Mouse (Mus musculus) lung, embryonic 14.5 days (tissue): Measurements from ENCODE around the gene Tmem263. TPM values are rescaled to one million over a fixed set of nuclear protein-coding genes. Genes with fewer than 3 reads are reported as not detected.
A peak's percentile ranks its signal among the peaks of the same experiment; 100 is the strongest.

ENCODE experiments used
- ATAC-seq: fragments of 200-750 bp; cut with Nextera tagmentation; 2 replicates; pipeline ENCODE4 v1.8.0; 2017; ENCODE audit warnings: mild to moderate bottlenecking, moderate TSS enrichment, moderate library complexity; ENCODE audit not compliant: insufficient read depth
- DNase-seq: peaks from one replicate; pipeline ENCODE4 v3.0.0-alpha.2; 2015
- H3K27ac ChIP-seq: fragments of 300-500 bp; sonication (generic); 2 replicates; pipeline ENCODE4 v1.5.1; 2014; ENCODE audit warnings: low read depth, mild to moderate bottlenecking, moderate library complexity
- H3K27me3 ChIP-seq: fragments of 300-500 bp; sonication (generic); 2 replicates; pipeline ENCODE4 v1.6.1; 2014; ENCODE audit warnings: low read length, control low read depth; ENCODE audit not compliant: insufficient read depth
- H3K36me3 ChIP-seq: fragments of 300-500 bp; sonication (generic); 2 replicates; pipeline ENCODE4 v1.6.1; 2014; ENCODE audit warnings: control low read depth; ENCODE audit not compliant: insufficient read depth
- H3K4me1 ChIP-seq: fragments of 300-500 bp; sonication (generic); 2 replicates; pipeline ENCODE4 v1.6.1; 2014; ENCODE audit warnings: antibody characterized with exemption, control low read depth; ENCODE audit not compliant: insufficient read depth
- H3K4me2 ChIP-seq: fragments of 300-500 bp; sonication (generic); 2 replicates; pipeline ENCODE4 v1.6.1; 2014; ENCODE audit warnings: mild to moderate bottlenecking
- H3K4me3 ChIP-seq: fragments of 300-500 bp; sonication (generic); 2 replicates; pipeline ENCODE4 v1.5.1; 2014; ENCODE audit warnings: low read depth, low read length
- H3K9ac ChIP-seq: fragments of 300-500 bp; sonication (generic); 2 replicates; pipeline ENCODE4 v1.6.1; 2014
- H3K9me3 ChIP-seq: fragments of 300-500 bp; sonication (generic); 2 replicates; pipeline ENCODE4 v1.6.1; 2016; ENCODE audit warnings: low read depth, low read length, control low read depth
- CTCF ChIP-seq: IDR thresholded peaks from 2 replicates; pipeline ENCODE4 v1.5.1; 2016; ENCODE audit warnings: antibody characterized with exemption, low read depth
- WGBS: fragments of 180-500 bp; shearing (Covaris S2); extraction: QIAGEN DNeasy Blood & Tissue Kit; methylation state at CpG from one replicate; pipeline ENCODE4 v1.1.7; 2014; 5-methylcytosine and 5-hydroxymethylcytosine counted together
- polyA plus RNA-seq: library from polyadenylated mRNA; unstranded; fragments of >200 nt; fragmentation: Nextera tagmentation; extraction: Ambion mirVana; gene quantifications from 2 replicates; pipeline ENCODE4 v1.2.1, GENCODE M21; 2014

Tmem263 gene
- polyA plus RNA-seq, 1 experiment from 2014 or later = 72.4 TPM

- Histone ChIP-seq H3K9me3 (no peaks in the 10 kb centered on the region), H3K4me1 (no peaks in the 10 kb centered on the region), H3K4me3 (no peak overlapping the region), H3K27me3 (no peaks in the 10 kb centered on the region), H3K9ac (no peak overlapping the region), H3K36me3 (peaks cover 10% of the 10 kb centered on the region; the same call in 1 of the 2 replicates), H3K4me2 (no peak overlapping the region), H3K27ac (no peak overlapping the region)
- 4% methylated on average over 2 of the region's 2 CpGs for WGBS
- no peak for ATAC-seq
- peak; percentile 80 for TF ChIP-seq CTCF
- DNase-seq = peak; percentile 86
Measured at GRCm38 (mm10) chr10:85154195-85154594, 51.8 kb downstream of the Tmem263 start.

- Histone ChIP-seq H3K27me3 (no peaks in the 10 kb centered on the region), H3K9ac (no peak overlapping the region), H3K27ac (no peak overlapping the region), H3K4me1 (peaks cover 3% of the 10 kb centered on the region; the same call in 1 of the 2 replicates), H3K4me3 (no peak overlapping the region), H3K9me3 (no peaks in the 10 kb centered on the region), H3K4me2 (no peak overlapping the region), H3K36me3 (no peaks in the 10 kb centered on the region)
- no peak for ATAC-seq
- WGBS = 82% methylated on average over 7 of the region's 7 CpGs
- no peak for DNase-seq
- TF ChIP-seq CTCF = no peak
Measured at GRCm38 (mm10) chr10:85157451-85157850, 55.0 kb downstream of the Tmem263 start.

- DNase-seq = no peak
- H3K36me3 ChIP-seq = no peaks in the 10 kb centered on the region
- WGBS = 64% methylated on average over 1 of the region's 1 CpGs
- TF ChIP-seq CTCF = no peak
- ATAC-seq = no peak
- H3K9me3 ChIP-seq = no peaks in the 10 kb centered on the region
- H3K4me2 ChIP-seq = no peak overlapping the region
- H3K4me3 ChIP-seq = no peak overlapping the region
- no peaks in the 10 kb centered on the region for H3K27me3 ChIP-seq
- peaks cover 3% of the 10 kb centered on the region; the same call in 1 of the 2 replicates for H3K4me1 ChIP-seq
- H3K27ac ChIP-seq = no peak overlapping the region
- H3K9ac ChIP-seq = no peak overlapping the region
Measured at GRCm38 (mm10) chr10:85159989-85160619, 57.7 kb downstream of the Tmem263 start.

DNA sequence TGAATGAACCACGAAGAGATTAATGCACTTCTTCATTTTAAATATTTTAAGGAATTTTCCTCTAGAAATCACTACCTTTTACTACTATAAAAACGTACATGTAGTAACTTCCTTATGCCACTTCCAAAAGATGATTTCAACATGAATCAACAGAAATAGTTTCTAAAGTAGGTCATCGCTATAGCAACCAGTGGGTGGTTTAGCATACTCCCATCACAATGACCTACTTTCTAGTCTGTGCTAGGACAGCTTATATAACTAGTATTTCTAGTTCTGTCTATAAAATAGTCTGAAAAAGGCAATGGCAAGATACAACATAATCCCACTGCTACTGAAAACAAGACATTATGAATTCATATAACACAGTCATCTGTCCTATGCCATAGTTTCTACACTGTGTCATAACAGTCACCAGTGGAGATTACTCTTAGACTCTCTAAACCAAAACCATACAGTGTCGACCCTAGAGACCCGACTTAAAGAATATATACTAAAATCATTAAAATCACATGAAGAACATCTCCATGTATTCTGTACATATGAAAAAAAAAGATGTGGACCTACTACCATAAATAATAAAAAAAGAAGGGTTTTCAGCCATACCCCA lies 59.4 kb downstream of the Tmem263 start:
- DNase-seq (peak; percentile 71), ATAC-seq (no peak)
- Histone ChIP-seq H3K4me1 (peaks cover 3% of the 10 kb centered on the region; the same call in 1 of the 2 replicates), H3K9ac (no peak overlapping the region), H3K9me3 (no peaks in the 10 kb centered on the region), H3K27ac (no peak overlapping the region), H3K4me3 (no peak overlapping the region), H3K36me3 (no peaks in the 10 kb centered on the region), H3K27me3 (no peaks in the 10 kb centered on the region), H3K4me2 (no peak overlapping the region)
- TF ChIP-seq CTCF = no peak
- 72% methylated on average over 5 of the region's 5 CpGs for WGBS

GRCm38 (mm10) chr10:85164791-85165190 lies 62.4 kb downstream of the Tmem263 start:
- Histone ChIP-seq H3K4me3 (no peak overlapping the region), H3K27me3 (no peaks in the 10 kb centered on the region), H3K9ac (no peak overlapping the region), H3K4me1 (peaks cover 3% of the 10 kb centered on the region; the same call in 1 of the 2 replicates), H3K36me3 (no peaks in the 10 kb centered on the region), H3K27ac (no peak overlapping the region), H3K4me2 (no peak overlapping the region), H3K9me3 (no peaks in the 10 kb centered on the region)
- DNase-seq (no peak), ATAC-seq (no peak)
- no peak for TF ChIP-seq CTCF
- WGBS = 91% methylated on average over 13 of the region's 13 CpGs

- 81% methylated on average over 5 of the region's 5 CpGs for WGBS
- H3K4me1 ChIP-seq = peaks cover 3% of the 10 kb centered on the region; the same call in 1 of the 2 replicates
- H3K4me2 ChIP-seq = no peak overlapping the region
- no peaks in the 10 kb centered on the region for H3K36me3 ChIP-seq
- DNase-seq (no peak), ATAC-seq (no peak)
- TF ChIP-seq CTCF = no peak
- no peak overlapping the region for H3K9ac ChIP-seq
- H3K4me3 ChIP-seq = no peak overlapping the region
- H3K27me3 ChIP-seq = no peaks in the 10 kb centered on the region
- H3K27ac ChIP-seq = no peak overlapping the region
- H3K9me3 ChIP-seq = no peaks in the 10 kb centered on the region
Measured at GRCm38 (mm10) chr10:85165306-85165705, 62.9 kb downstream of the Tmem263 start.

Other genes starting within 250 kb of the Tmem263 start
- gene Ric8b, start 185.0 kb upstream of the Tmem263 start, polyA plus RNA-seq = 17.5 and 18.6 TPM in 2 replicates
- 0.99 and 1.3 TPM in 2 replicates for gene Fhl4, start 132 bp upstream of the Tmem263 start, polyA plus RNA-seq
- 10.4 and 15.2 TPM in 2 replicates for gene Mterf2, start 25.4 kb downstream of the Tmem263 start, polyA plus RNA-seq
- 32.4 and 34.6 TPM in 2 replicates for gene Cry1, start 82.4 kb downstream of the Tmem263 start, polyA plus RNA-seq